Mouse (Mus musculus) limb, embryonic 13.5 days (tissue): Measurements from ENCODE around the gene Rad51d. TPM values are rescaled to one million over a fixed set of nuclear protein-coding genes. Genes with fewer than 3 reads are reported as not detected.
A peak's percentile ranks its signal among the peaks of the same experiment; 100 is the strongest.
"Not testable (repeated sequence)": the region's sequence is repeated elsewhere in the genome, so short reads cannot be mapped to it uniquely, and the experiment has no call there.

ENCODE experiments used
- ATAC-seq: fragments of 200-750 bp; cut with Nextera tagmentation; 2 replicates; pipeline ENCODE4 v1.8.0; 2017; ENCODE audit warnings: low read depth, moderate number of reproducible peaks, moderate TSS enrichment; ENCODE audit not compliant: low FRiP score
- H3K27ac ChIP-seq: fragments of 300-500 bp; sonication (generic); 2 replicates; pipeline ENCODE4 v1.5.1; 2015; ENCODE audit warnings: inconsistent platforms, mild to moderate bottlenecking, moderate library complexity
- H3K27me3 ChIP-seq: fragments of 300-500 bp; sonication (generic); 2 replicates; pipeline ENCODE4 v1.6.1; 2015; ENCODE audit warnings: mild to moderate bottlenecking, inconsistent platforms
- H3K36me3 ChIP-seq: fragments of 300-500 bp; sonication (generic); 2 replicates; pipeline ENCODE4 v1.6.1; 2015; ENCODE audit warnings: inconsistent platforms, mild to moderate bottlenecking, moderate library complexity
- H3K4me1 ChIP-seq: fragments of 300-500 bp; sonication (generic); 2 replicates; pipeline ENCODE4 v1.6.1; 2015; ENCODE audit warnings: inconsistent platforms
- H3K4me2 ChIP-seq: fragments of 300-500 bp; sonication (generic); replicated peaks from 2 replicates; pipeline ENCODE4 v1.6.1; 2015; ENCODE audit warnings: inconsistent platforms, mild to moderate bottlenecking, moderate library complexity
- H3K4me3 ChIP-seq: fragments of 300-500 bp; sonication (generic); 2 replicates; pipeline ENCODE4 v1.5.1; 2015; ENCODE audit warnings: moderate library complexity, mild to moderate bottlenecking, inconsistent platforms
- H3K9ac ChIP-seq: fragments of 300-500 bp; sonication (generic); 2 replicates; pipeline ENCODE4 v1.6.1; 2015; ENCODE audit warnings: mild to moderate bottlenecking, inconsistent platforms
- H3K9me3 ChIP-seq: fragments of 300-500 bp; sonication (generic); 2 replicates; pipeline ENCODE4 v1.6.1; 2016; ENCODE audit warnings: inconsistent platforms
- WGBS: fragments of 180-500 bp; shearing (Covaris S2); methylation state at CpG from one replicate; pipeline ENCODE4 v1.1.7; 2015; 5-methylcytosine and 5-hydroxymethylcytosine counted together
- polyA plus RNA-seq: library from polyadenylated mRNA; unstranded; fragments of >200 nt; fragmentation: Nextera tagmentation; extraction: Ambion mirVana; gene quantifications from 2 replicates; pipeline ENCODE4 v1.2.1, GENCODE M21; 2015

The Rad51d gene
- polyA plus RNA-seq = 9.5 and 12.6 TPM in 2 replicates

- Histone ChIP-seq H3K4me3 (peak within 1 kb of the TSS; percentile 64), H3K9me3 (no peaks in the 10 kb centered on the region), H3K27me3 (peaks cover 15% of the 10 kb centered on the region; the same call in 1 of the 2 replicates), H3K4me2 (peak within 1 kb of the TSS; percentile 83), H3K9ac (peak within 1 kb of the TSS; percentile 75), H3K4me1 (peaks cover 19% of the 10 kb centered on the region), H3K36me3 (no peaks in the 10 kb centered on the region), H3K27ac (peak within 1 kb of the TSS; percentile 61)
- peak; percentile 93 for ATAC-seq
- 0% methylated on average over 26 of the region's 26 CpGs for WGBS
Observed at GRCm38 (mm10) chr11:82890342-82890762, at the start of gene Rad51d. TSS of gene Rad51d (minus strand) at chr11:82890614.

GRCm38 (mm10) chr11:82933186-82933585, 42.8 kb upstream of the Rad51d start:
- peaks cover 10% of the 10 kb centered on the region for H3K4me1 ChIP-seq
- H3K36me3 ChIP-seq = no peaks in the 10 kb centered on the region
- no peak for ATAC-seq
- peak overlapping the region; percentile 55 for H3K9ac ChIP-seq
- peaks cover 82% of the 10 kb centered on the region for H3K27me3 ChIP-seq
- no peaks in the 10 kb centered on the region for H3K9me3 ChIP-seq
- no peak overlapping the region for H3K27ac ChIP-seq
- 2% methylated on average over 26 of the region's 29 CpGs for WGBS
- peak overlapping the region; percentile 51 for H3K4me3 ChIP-seq
- peak overlapping the region; percentile 89 for H3K4me2 ChIP-seq

- not testable (repeated sequence) for H3K4me1 ChIP-seq, H3K9me3 ChIP-seq, ATAC-seq, H3K36me3 ChIP-seq, H3K27ac ChIP-seq
- H3K4me2 ChIP-seq = peak overlapping the region; percentile 89
- H3K9ac ChIP-seq = peak overlapping the region; percentile 51
- peak overlapping the region; percentile 51 for H3K4me3 ChIP-seq
- under 1% methylated on average over 106 of the region's 119 CpGs for WGBS
- peaks cover 80% of the 10 kb centered on the region for H3K27me3 ChIP-seq
Observed at GRCm38 (mm10) chr11:82931671-82932450, 41.4 kb upstream of the Rad51d start.

GRCm38 (mm10) chr11:82931161-82931560, 40.7 kb upstream of the Rad51d start:
- peak overlapping the region; percentile 51 for H3K9ac ChIP-seq
- peaks cover 80% of the 10 kb centered on the region for H3K27me3 ChIP-seq
- not testable (repeated sequence) for H3K27ac ChIP-seq, H3K9me3 ChIP-seq, H3K36me3 ChIP-seq, H3K4me1 ChIP-seq, ATAC-seq
- peak overlapping the region; percentile 51 for H3K4me3 ChIP-seq
- peak overlapping the region; percentile 89 for H3K4me2 ChIP-seq
- WGBS = under 1% methylated on average over 61 of the region's 63 CpGs

GRCm38 (mm10) chr11:82930391-82930955, 40.1 kb upstream of the Rad51d start:
- H3K9ac ChIP-seq, H3K27ac ChIP-seq, H3K4me1 ChIP-seq, H3K36me3 ChIP-seq, H3K9me3 ChIP-seq, ATAC-seq: not testable (repeated sequence)
- Histone ChIP-seq H3K27me3 (peaks cover 80% of the 10 kb centered on the region), H3K4me3 (peak overlapping the region; percentile 51), H3K4me2 (peak overlapping the region; percentile 89)
- 3% methylated on average over 81 of the region's 85 CpGs for WGBS

GRCm38 (mm10) chr11:82929633-82929950, 39.2 kb upstream of the Rad51d start:
- Histone ChIP-seq H3K36me3 (no peaks in the 10 kb centered on the region), H3K9ac (no peak overlapping the region), H3K4me1 (peaks cover 10% of the 10 kb centered on the region), H3K4me3 (no peak overlapping the region), H3K9me3 (no peaks in the 10 kb centered on the region), H3K4me2 (no peak overlapping the region), H3K27me3 (peaks cover 81% of the 10 kb centered on the region), H3K27ac (no peak overlapping the region)
- no peak for ATAC-seq
- WGBS = 34% methylated on average over 3 of the region's 3 CpGs

- Histone ChIP-seq H3K9ac (no peak overlapping the region), H3K4me3 (no peak overlapping the region), H3K27me3 (peaks cover 78% of the 10 kb centered on the region), H3K27ac (no peak overlapping the region), H3K9me3 (no peaks in the 10 kb centered on the region), H3K4me2 (no peak overlapping the region), H3K36me3 (no peaks in the 10 kb centered on the region), H3K4me1 (peaks cover 10% of the 10 kb centered on the region)
- 31% methylated on average over 20 of the region's 20 CpGs for WGBS
- ATAC-seq = peak; percentile 36; the same call in 1 of the 2 replicates
Observed at GRCm38 (mm10) chr11:82928897-82929632, 38.7 kb upstream of the Rad51d start.

GRCm38 (mm10) chr11:82923910-82924309, 33.5 kb upstream of the Rad51d start:
- peaks cover 84% of the 10 kb centered on the region for H3K27me3 ChIP-seq
- 87% methylated on average over 6 of the region's 6 CpGs for WGBS

GRCm38 (mm10) chr11:82921691-82922090, 31.3 kb upstream of the Rad51d start:
- no peaks in the 10 kb centered on the region for H3K36me3 ChIP-seq
- H3K27ac ChIP-seq = no peak overlapping the region
- H3K4me3 ChIP-seq = no peak overlapping the region
- no peak overlapping the region for H3K9ac ChIP-seq
- ATAC-seq = no peak
- H3K9me3 ChIP-seq = no peaks in the 10 kb centered on the region
- H3K4me1 ChIP-seq = no peaks in the 10 kb centered on the region
- H3K27me3 ChIP-seq = peaks cover 66% of the 10 kb centered on the region
- H3K4me2 ChIP-seq = no peak overlapping the region
- 68% methylated on average over 4 of the region's 4 CpGs for WGBS

More at GRCm38 (mm10) chr11:82923910-82924309, 33.5 kb upstream of the Rad51d start:
- not testable (repeated sequence) for H3K4me3 ChIP-seq, H3K36me3 ChIP-seq, H3K4me2 ChIP-seq, H3K9ac ChIP-seq, H3K27ac ChIP-seq, H3K9me3 ChIP-seq, H3K4me1 ChIP-seq, ATAC-seq

GRCm38 (mm10) chr11:82920768-82921167, 30.4 kb upstream of the Rad51d start:
- no peak for ATAC-seq
- H3K27ac ChIP-seq = no peak overlapping the region
- H3K4me3 ChIP-seq = no peak overlapping the region
- WGBS = 39% methylated on average over 10 of the region's 10 CpGs
- H3K4me1 ChIP-seq = no peaks in the 10 kb centered on the region
- H3K4me2 ChIP-seq = no peak overlapping the region
- H3K9ac ChIP-seq = no peak overlapping the region
- no peaks in the 10 kb centered on the region for H3K9me3 ChIP-seq
- H3K36me3 ChIP-seq = no peaks in the 10 kb centered on the region
- H3K27me3 ChIP-seq = peaks cover 57% of the 10 kb centered on the region

- no peaks in the 10 kb centered on the region for H3K36me3 ChIP-seq
- peaks cover 31% of the 10 kb centered on the region for H3K27me3 ChIP-seq
- H3K9ac ChIP-seq = no peak overlapping the region
- peak; percentile 22; the same call in 1 of the 2 replicates for ATAC-seq
- H3K4me2 ChIP-seq = peak overlapping the region; percentile 53
- WGBS = 8% methylated on average over 16 of the region's 16 CpGs
- H3K9me3 ChIP-seq = no peaks in the 10 kb centered on the region
- H3K4me3 ChIP-seq = peak overlapping the region; percentile 17; the same call in 1 of the 2 replicates
- no peak overlapping the region for H3K27ac ChIP-seq
- H3K4me1 ChIP-seq = peaks cover 4% of the 10 kb centered on the region; the same call in 1 of the 2 replicates
Observed at GRCm38 (mm10) chr11:82914711-82915352, 24.4 kb upstream of the Rad51d start.
